Mouse (Mus musculus) C3H10T1/2 (cell line): ENCODE data around the gene Agt. TPM values are rescaled to one million over a fixed set of nuclear protein-coding genes. Genes with fewer than 3 reads are reported as not detected.

Source experiments
- polyA plus RNA-seq, 2 experiments: library from polyadenylated mRNA; unstranded; fragments of >200 nt; fragmentation: generic; extraction: Trizol; gene quantifications; one replicate each; pipeline ENCODE4 v1.2.1; 2012; ENCODE audit warnings: missing spikeins in 2 of 2

Agt gene
- polyA plus RNA-seq = under 1 TPM; 0.06 to 0.47 TPM

GRCm38 (mm10) chr8:124569593-124569992, at the start of gene Agt:
Gene Agt (minus strand): TSS chr8:124569706.

GRCm38 (mm10) chr8:124575811-124576210, 6.3 kb upstream of the Agt start, which contains the start of gene Capn9:
Gene Capn9 (plus strand): TSS chr8:124576111.

GRCm38 (mm10) chr8:124520249-124521080, 49.0 kb downstream of the Agt start, which contains the start of gene Cog2:
Gene Cog2 (plus strand): TSS chr8:124520767.

Other genes with a start within 250 kb of the Agt start
- gene Pgbd5, start 130.0 kb downstream of the Agt start, polyA plus RNA-seq = not detected
- gene Cog2, start 48.9 kb downstream of the Agt start, polyA plus RNA-seq = 10 to 100 TPM in 1 of 2 experiments, 1 to 10 TPM in 1; 8.2 to 20.6 TPM
- gene Capn9, start 6.4 kb upstream of the Agt start, polyA plus RNA-seq = under 1 TPM in 1 of 2 experiments, not detected in 1; 0.02 TPM
- 10 to 100 TPM; 46.3 to 63.8 TPM for gene 2310022B05Rik, start 93.7 kb upstream of the Agt start, polyA plus RNA-seq
- 10 to 100 TPM in 1 of 2 experiments, 1 to 10 TPM in 1; 3.7 to 17.1 TPM for gene Ttc13, start 152.3 kb upstream of the Agt start, polyA plus RNA-seq
- 1 to 10 TPM; 3.6 to 5.2 TPM for gene Arv1, start 152.4 kb upstream of the Agt start, polyA plus RNA-seq
- gene Fam89a, start 182.1 kb upstream of the Agt start, polyA plus RNA-seq = under 1 TPM; 0.02 to 0.26 TPM
- gene Trim67, start 223.4 kb upstream of the Agt start, polyA plus RNA-seq = under 1 TPM in 1 of 2 experiments, not detected in 1; under 0.01 TPM